Mouse (Mus musculus) olfactory bulb, adult 2 months (tissue): ENCODE data around the gene Csmd2. TPM values are rescaled to one million over a fixed set of nuclear protein-coding genes. Genes with fewer than 3 reads are reported as not detected.

Source experiments
- H3K27ac ChIP-seq: fragments of 200-500 bp; 2 replicates; pipeline ENCODE4 v1.5.1; 2012; ENCODE audit warnings: low read depth, low read length; ENCODE audit not compliant: insufficient read depth
- H3K4me1 ChIP-seq: fragments of 200-500 bp; 2 replicates; pipeline ENCODE4 v1.6.1; 2012; ENCODE audit warnings: low read length; ENCODE audit not compliant: control insufficient read depth, insufficient read depth
- H3K4me3 ChIP-seq: fragments of 200-500 bp; 2 replicates; pipeline ENCODE4 v1.5.1; 2012; ENCODE audit warnings: mild to moderate bottlenecking, low read depth, low read length, moderate library complexity; ENCODE audit not compliant: insufficient read depth
- CTCF ChIP-seq: fragments of 200-500 bp; IDR thresholded peaks from 2 replicates; pipeline ENCODE4 v1.5.1; 2012; ENCODE audit warnings: low read depth, mild to moderate bottlenecking, low read length, moderate library complexity; ENCODE audit not compliant: insufficient read depth
- POLR2A ChIP-seq: fragments of 200-500 bp; IDR thresholded peaks from 2 replicates; pipeline ENCODE4 v1.6.1; 2012; ENCODE audit warnings: mild to moderate bottlenecking, low read depth, low read length, moderate library complexity; ENCODE audit not compliant: insufficient read depth
- WGBS: fragments of 180-500 bp; shearing (Covaris S2); methylation state at CpG from one replicate; pipeline ENCODE4 v1.1.7; 2018; 5-methylcytosine and 5-hydroxymethylcytosine counted together
- polyA plus RNA-seq: library from polyadenylated mRNA; stranded (reverse); fragments of >200 nt; gene quantifications from 2 replicates; pipeline ENCODE4 v1.2.4, GENCODE M21; 2012; ENCODE audit warnings: low replicate concordance; ENCODE audit not compliant: missing spikeins, insufficient read depth, insufficient read length

Csmd2 gene
- polyA plus RNA-seq, 1 experiment, result not detected

DNA sequence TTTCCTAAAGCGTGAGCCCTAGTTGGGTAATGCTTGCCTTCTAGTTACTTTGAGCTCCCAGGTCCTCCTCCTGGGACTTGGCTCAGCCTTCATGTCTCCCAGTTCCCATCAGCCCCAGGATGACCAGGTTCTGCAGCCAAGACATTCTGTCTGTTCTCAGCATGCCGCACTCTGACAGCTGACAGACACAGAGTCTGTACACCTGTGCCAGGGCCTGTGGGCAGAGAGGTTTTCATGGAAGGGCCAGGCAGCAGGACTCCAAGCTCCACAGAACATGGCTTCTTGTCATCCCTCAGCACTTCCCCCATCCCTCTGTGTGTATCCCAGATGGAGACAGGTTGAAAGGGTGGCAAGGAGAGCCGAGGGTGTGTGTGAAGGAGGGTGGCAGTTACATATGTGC, 154.6 kb downstream of the Csmd2 start:
- Histone ChIP-seq H3K27ac (no peak overlapping the region), H3K4me3 (no peak overlapping the region), H3K4me1 (no peaks in the 10 kb centered on the region)
- 88% methylated on average over 3 of the region's 3 CpGs for WGBS
- TF ChIP-seq CTCF, result no peak
- no peak for TF ChIP-seq POLR2A

GRCm38 (mm10) chr4:128143147-128143546, 155.5 kb downstream of the Csmd2 start:
- whole genome bisulfite sequencing, result 87% methylated on average over 3 of the region's 3 CpGs
- TF ChIP-seq CTCF (no peak), POLR2A (no peak)
- Histone ChIP-seq H3K4me1 (no peaks in the 10 kb centered on the region), H3K27ac (no peak overlapping the region), H3K4me3 (no peak overlapping the region)

DNA sequence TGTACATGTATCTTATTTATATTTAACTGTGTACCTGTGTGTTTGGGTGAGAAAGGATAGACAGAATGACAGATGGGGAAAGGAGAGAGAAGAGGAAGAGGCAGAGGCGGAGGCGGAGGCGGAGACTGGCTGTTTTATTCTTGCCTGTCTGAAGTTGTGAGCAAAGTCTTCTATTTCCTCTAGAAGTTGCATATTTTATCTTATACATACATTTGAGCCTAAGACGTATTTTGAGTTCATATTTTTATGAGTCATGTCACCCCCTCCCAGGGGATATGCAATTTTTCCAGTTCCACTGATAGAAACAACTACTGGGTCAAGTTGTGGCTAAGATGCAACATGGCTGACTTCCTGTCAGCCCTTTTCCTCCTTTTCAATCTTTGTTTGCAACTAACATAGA, 161.9 kb downstream of the Csmd2 start:
- TF ChIP-seq POLR2A, result no peak
- TF ChIP-seq CTCF, result no peak
- H3K4me1 ChIP-seq, result peaks cover 12% of the 10 kb centered on the region
- no peak overlapping the region for H3K27ac ChIP-seq
- no peak overlapping the region for H3K4me3 ChIP-seq
- WGBS, result 91% methylated on average over 4 of the region's 4 CpGs

- Histone ChIP-seq H3K4me3 (no peak overlapping the region), H3K27ac (no peak overlapping the region), H3K4me1 (peaks cover 16% of the 10 kb centered on the region)
- 74% methylated on average over 3 of the region's 3 CpGs for WGBS
- TF ChIP-seq CTCF, result no peak
- TF ChIP-seq POLR2A, result no peak
These were observed 164.4 kb downstream of the Csmd2 start for GRCm38 (mm10) chr4:128152066-128152465.

DNA sequence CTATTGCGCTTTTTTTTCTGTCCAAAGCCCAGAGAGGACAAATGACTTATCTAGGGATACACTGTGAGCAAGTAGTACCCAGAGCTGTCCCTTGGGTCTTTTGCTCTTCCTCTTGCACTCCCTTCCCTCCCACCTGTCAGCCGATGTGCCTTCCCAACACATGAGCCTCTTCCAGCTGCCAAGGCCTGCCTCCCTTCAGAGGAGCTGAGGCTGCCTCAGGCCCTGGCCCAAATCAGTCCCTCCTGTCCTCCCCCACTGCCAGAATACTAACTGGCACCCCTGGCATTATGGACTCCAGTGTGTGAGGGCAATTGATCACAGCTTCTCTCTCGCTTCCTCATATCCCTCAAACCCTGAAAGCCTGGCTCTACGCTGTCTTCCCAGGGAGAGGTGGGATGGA, 165.5 kb downstream of the Csmd2 start:
- WGBS, result 79% methylated on average over 4 of the region's 4 CpGs
- TF ChIP-seq CTCF (no peak), POLR2A (no peak)
- peaks cover 16% of the 10 kb centered on the region for H3K4me1 ChIP-seq
- no peak overlapping the region for H3K4me3 ChIP-seq
- H3K27ac ChIP-seq, result no peak overlapping the region

- Histone ChIP-seq H3K27ac (no peak overlapping the region), H3K4me3 (no peak overlapping the region), H3K4me1 (peaks cover 16% of the 10 kb centered on the region)
- no peak for TF ChIP-seq CTCF
- no peak for TF ChIP-seq POLR2A
- 71% methylated on average over 3 of the region's 3 CpGs for WGBS
These were observed 167.6 kb downstream of the Csmd2 start for GRCm38 (mm10) chr4:128155226-128155625.

GRCm38 (mm10) chr4:128160656-128161055, 173.0 kb downstream of the Csmd2 start:
- TF ChIP-seq CTCF (no peak), POLR2A (no peak)
- H3K4me3 ChIP-seq, result no peak overlapping the region
- peaks cover 4% of the 10 kb centered on the region; the same call in 1 of the 2 replicates for H3K4me1 ChIP-seq
- WGBS, result 82% methylated on average over 2 of the region's 2 CpGs
- no peak overlapping the region for H3K27ac ChIP-seq

- WGBS, result 97% methylated on average over 8 of the region's 8 CpGs
- no peak overlapping the region for H3K27ac ChIP-seq
- TF ChIP-seq POLR2A, result no peak
- TF ChIP-seq CTCF, result no peak
- H3K4me1 ChIP-seq, result peaks cover under 1% of the 10 kb centered on the region
- H3K4me3 ChIP-seq, result no peak overlapping the region
These were observed 182.5 kb downstream of the Csmd2 start for GRCm38 (mm10) chr4:128170181-128170580.

DNA sequence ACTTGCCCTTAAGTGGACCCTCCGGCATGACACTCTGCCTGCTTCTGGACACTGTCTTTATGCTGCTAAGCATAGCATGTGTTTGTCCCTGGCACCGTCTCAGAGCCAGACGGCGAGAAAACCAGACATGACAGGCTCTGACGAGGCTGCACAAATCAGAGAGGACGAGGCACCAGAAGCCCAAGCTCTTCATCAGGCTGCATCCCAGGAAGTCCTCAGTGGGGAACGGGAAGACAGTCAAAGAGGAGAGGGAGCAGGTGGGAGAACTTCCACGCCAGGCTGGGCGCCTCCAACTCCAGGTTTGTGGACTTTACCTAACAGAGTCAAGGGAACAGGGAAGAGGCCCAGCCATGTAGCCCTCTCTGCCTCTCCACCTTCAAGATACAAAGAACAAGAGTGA, 183.6 kb downstream of the Csmd2 start:
- WGBS, result 85% methylated on average over 9 of the region's 9 CpGs
- Histone ChIP-seq H3K27ac (no peak overlapping the region), H3K4me1 (peaks cover 6% of the 10 kb centered on the region), H3K4me3 (no peak overlapping the region)
- TF ChIP-seq POLR2A (no peak), CTCF (no peak)

DNA sequence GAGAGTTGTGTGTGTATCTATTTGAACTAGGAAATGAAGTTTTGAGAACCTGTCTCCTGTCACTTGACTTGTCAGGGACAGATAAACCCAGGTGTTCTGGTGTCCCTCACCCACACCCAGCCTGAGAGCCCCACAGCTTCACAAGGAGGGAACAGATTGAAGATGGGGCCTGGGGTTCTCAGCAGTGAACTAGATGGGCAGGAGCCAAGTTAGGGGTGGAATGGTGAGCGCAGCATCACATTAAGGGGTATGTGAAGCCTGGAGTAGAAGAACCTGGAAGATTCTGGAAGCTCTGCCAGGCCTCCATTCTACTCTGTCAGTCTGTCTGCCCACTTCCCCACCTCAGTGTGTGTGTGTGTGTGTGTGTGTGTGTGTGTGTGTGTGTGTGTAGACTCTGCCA, 184.0 kb downstream of the Csmd2 start:
- H3K4me3 ChIP-seq, result no peak overlapping the region
- no peak for TF ChIP-seq CTCF
- TF ChIP-seq POLR2A, result no peak
- H3K27ac ChIP-seq, result no peak overlapping the region
- peaks cover 6% of the 10 kb centered on the region for H3K4me1 ChIP-seq
- WGBS, result 96% methylated on average over 1 of the region's 1 CpGs
